Comparison of ENCODE assay signal across 23 mouse cellular contexts in the genomic region with DNA sequence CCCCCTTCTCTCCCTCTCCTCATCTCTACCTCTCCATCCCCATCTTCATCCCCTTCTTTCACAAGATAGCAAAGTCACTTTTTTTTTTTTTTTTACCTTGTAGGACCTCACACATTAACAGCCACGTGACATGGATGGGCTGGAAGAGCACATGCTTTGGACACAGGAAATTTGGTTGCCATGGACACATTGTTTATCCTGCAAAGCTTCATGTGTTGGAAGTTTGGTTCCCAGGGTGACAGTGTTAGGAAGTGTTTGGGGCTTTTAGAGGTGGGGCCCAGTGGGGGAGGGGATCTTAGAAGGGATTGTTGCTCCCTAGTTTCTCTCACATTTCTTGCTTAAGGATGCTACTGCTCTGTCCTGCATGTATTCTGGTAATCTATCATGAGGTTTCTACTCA.
DNase-seq lines count a peak whose midpoint lies in the region; TF ChIP-seq lines count a peak whose summit lies in the region.
"Had no signal": no experiment of that assay in that cellular context is flagged by ENCODE, and none has a peak within 500 bp of the region (broad histone marks: within the 10 kb centered on the region; RNA-seq: fewer than 3 reads in every experiment).

No protein-coding gene starts in this region.

- peak; percentile 55 for DNase-seq in heart, adult 11 months
- DNase-seq in heart, postnatal 10 days: no peak
- peak; percentile 15 for DNase-seq in R1 (ENCODE audit: low read depth, low spot score)
- peak; percentile 34 for DNase-seq in embryo, embryonic 10.5 days (ENCODE audit: low spot score)
- DNase-seq in retina, embryonic 14.5 days (ENCODE audit: low spot score): peak; percentile 36
- no peak for DNase-seq in thymus, postnatal 4 days
- no peak for DNase-seq in lung, adult 2 months
- no peak for DNase-seq in left cerebral cortex, postnatal 36 days (ENCODE audit: low spot score in 2 of 2)
- DNase-seq: adrenal gland, postnatal 10 days; adrenal gland, postnatal 36 days; cerebellum, adult 18-20 months; cerebellum, adult 9-10 months; cerebellum, postnatal 14 days; forebrain, postnatal 0 days; gastrocnemius, adult 2 months; gastrocnemius, postnatal 14 days; heart, adult 18-20 months; heart, postnatal 14 days; heart, postnatal 4 days had no signal

- H3K4me3 ChIP-seq in lung, adult 2 months (replicated peaks; ENCODE audit: extremely low read depth, low read depth, low read length): no peak overlapping the region
- H3K4me3 ChIP-seq: embryonic facial prominence, embryonic 15.5 days; gastrocnemius, adult 2 months; heart, embryonic 12.5 days; heart, embryonic 15.5 days; hindbrain, embryonic 15.5 days had no signal

- intact Hi-C loops in heart, postnatal 10 days (cut with DNase I): no loop called here
- intact Hi-C loops in left cerebral cortex, postnatal 36 days (cut with DNase I): no loop called here

- H3K4me1 ChIP-seq in lung, adult 2 months (ENCODE audit: control insufficient read depth, insufficient read depth, low read length): no peaks in the 10 kb centered on the region
- H3K4me1 ChIP-seq: embryonic facial prominence, embryonic 15.5 days; heart, embryonic 12.5 days; heart, embryonic 15.5 days; hindbrain, embryonic 15.5 days had no signal

- no peak for TF ChIP-seq POLR2A in lung, adult 2 months (IDR thresholded peaks at IDR 0.05; ENCODE audit: borderline replicate concordance, extremely low read depth, low read depth, low read length)

- WGBS in lung, adult 2 months: 17% methylated on average over 1 of the region's 1 CpGs

- TF ChIP-seq CTCF in lung, adult 2 months (IDR thresholded peaks at IDR 0.05; ENCODE audit: insufficient read depth, low read length): no peak

Comparison
In these comparisons a context has a peak if more than half of its experiments do, and no peak if none do; other contexts are left out.
1. DNase-seq: peak in heart, adult 11 months (single experiment), R1 (single experiment), embryo, embryonic 10.5 days (single experiment) and retina, embryonic 14.5 days (single experiment); none in heart, postnatal 10 days (0 of 2), thymus, postnatal 4 days (single experiment), lung, adult 2 months (single experiment) and left cerebral cortex, postnatal 36 days (0 of 2).